Mouse (Mus musculus) cerebellum, adult 2 months (tissue): Measurements from ENCODE around the gene Gca. TPM values are rescaled to one million over a fixed set of nuclear protein-coding genes. Genes with fewer than 3 reads are reported as not detected.

Source experiments
- DNase-seq, 2 experiments: peaks; one replicate each; pipeline ENCODE4 v3.0.0; 2021
- H3K27ac ChIP-seq: fragments of 200-500 bp; 2 replicates; pipeline ENCODE4 v1.5.1; 2012; ENCODE audit warnings: low read length, control low read depth, inconsistent platforms; ENCODE audit not compliant: insufficient read depth
- H3K27me3 ChIP-seq: fragments of 200-500 bp; 2 replicates; pipeline ENCODE4 v1.6.1; 2012; ENCODE audit warnings: inconsistent platforms, mild to moderate bottlenecking, low read length, moderate library complexity; ENCODE audit not compliant: control insufficient read depth, insufficient read depth
- H3K4me1 ChIP-seq: fragments of 200-500 bp; 2 replicates; pipeline ENCODE4 v1.6.1; 2011; ENCODE audit warnings: low read length; ENCODE audit not compliant: control insufficient read depth, insufficient read depth
- H3K4me3 ChIP-seq: fragments of 200-500 bp; replicated peaks from 2 replicates; pipeline ENCODE3; 2011; ENCODE audit warnings: mild to moderate bottlenecking, low read depth, low read length, control low read depth; ENCODE audit not compliant: insufficient read depth
- CTCF ChIP-seq: fragments of 200-500 bp; IDR thresholded peaks from 2 replicates; pipeline ENCODE4 v1.5.1; 2011; ENCODE audit warnings: low read depth, mild to moderate bottlenecking, control low read depth, low read length, moderate library complexity, borderline replicate concordance; ENCODE audit not compliant: insufficient read depth
- POLR2A ChIP-seq: fragments of 200-500 bp; IDR thresholded peaks from 2 replicates; pipeline ENCODE4 v1.6.1; 2011; ENCODE audit warnings: low read length, control low read depth, borderline replicate concordance; ENCODE audit not compliant: insufficient read depth
- WGBS: fragments of 180-500 bp; shearing (Covaris S2); methylation state at CpG from one replicate; pipeline ENCODE4 v1.1.7; 2018; 5-methylcytosine and 5-hydroxymethylcytosine counted together
- polyA plus RNA-seq: library from polyadenylated mRNA; depleted of rRNA; stranded (reverse); fragments of >200 nt; gene quantifications from 2 replicates; pipeline ENCODE4 v1.2.3, GENCODE M21; 2012

The Gca gene
- polyA plus RNA-seq, 1 experiment, result 11.0 TPM

- no peaks in the 10 kb centered on the region; the same call in 1 of the 2 replicates for H3K27me3 ChIP-seq
- no peak overlapping the region for H3K4me3 ChIP-seq
- peak; percentile 26 to 33 for DNase-seq
- WGBS, result 39% methylated on average over 7 of the region's 7 CpGs
- H3K27ac ChIP-seq, result no peak overlapping the region
- no peaks in the 10 kb centered on the region for H3K4me1 ChIP-seq
- no peak for TF ChIP-seq POLR2A
- peak; percentile 36; the same call in 1 of the 2 replicates for TF ChIP-seq CTCF
Measured at GRCm38 (mm10) chr2:62654519-62655338, 9.4 kb upstream of the Gca start.

- Histone ChIP-seq H3K27ac (no peak overlapping the region), H3K4me1 (no peaks in the 10 kb centered on the region), H3K27me3 (no peaks in the 10 kb centered on the region; the same call in 1 of the 2 replicates), H3K4me3 (no peak overlapping the region)
- TF ChIP-seq POLR2A (no peak), CTCF (no peak)
- WGBS, result 86% methylated on average over 1 of the region's 1 CpGs
- no peak for DNase-seq
Measured at GRCm38 (mm10) chr2:62656072-62656471, 8.0 kb upstream of the Gca start.

- Histone ChIP-seq H3K27ac (no peak overlapping the region), H3K4me3 (no peak overlapping the region), H3K27me3 (no peaks in the 10 kb centered on the region; the same call in 1 of the 2 replicates), H3K4me1 (no peaks in the 10 kb centered on the region)
- TF ChIP-seq CTCF (no peak), POLR2A (no peak)
- 59% methylated on average over 6 of the region's 6 CpGs for WGBS
- DNase-seq, result no peak
Measured at GRCm38 (mm10) chr2:62660565-62660964, 3.5 kb upstream of the Gca start.

GRCm38 (mm10) chr2:62662560-62662959 is 1.5 kb upstream of the Gca start:
- no peak overlapping the region for H3K27ac ChIP-seq

GRCm38 (mm10) chr2:62664839-62665238 is 754 bp downstream of the Gca start:
- no peak overlapping the region for H3K27ac ChIP-seq
- 82% methylated on average over 7 of the region's 7 CpGs for WGBS
- no peaks in the 10 kb centered on the region for H3K4me1 ChIP-seq
- DNase-seq, result no peak
- H3K4me3 ChIP-seq, result no peak overlapping the region
- TF ChIP-seq CTCF (no peak), POLR2A (no peak)
- H3K27me3 ChIP-seq, result no peaks in the 10 kb centered on the region

More at GRCm38 (mm10) chr2:62662560-62662959, 1.5 kb upstream of the Gca start:
- TF ChIP-seq POLR2A (no peak), CTCF (no peak)
- WGBS, result 86% methylated on average over 3 of the region's 3 CpGs
- DNase-seq, result peak in 1 of 2 experiments; percentile 12
- Histone ChIP-seq H3K27me3 (no peaks in the 10 kb centered on the region; the same call in 1 of the 2 replicates), H3K4me1 (no peaks in the 10 kb centered on the region), H3K4me3 (no peak overlapping the region)

- 73% methylated on average over 1 of the region's 1 CpGs for WGBS
- H3K27me3 ChIP-seq, result no peaks in the 10 kb centered on the region
- H3K4me1 ChIP-seq, result no peaks in the 10 kb centered on the region
- no peak overlapping the region for H3K27ac ChIP-seq
- TF ChIP-seq POLR2A, result no peak
- TF ChIP-seq CTCF, result no peak
- H3K4me3 ChIP-seq, result no peak overlapping the region
- no peak for DNase-seq
Measured at GRCm38 (mm10) chr2:62665536-62665935, 1.5 kb downstream of the Gca start.

- TF ChIP-seq POLR2A (no peak), CTCF (no peak)
- DNase-seq, result no peak
- Histone ChIP-seq H3K27me3 (no peaks in the 10 kb centered on the region), H3K4me3 (no peak overlapping the region), H3K4me1 (no peaks in the 10 kb centered on the region), H3K27ac (no peak overlapping the region)
- 74% methylated on average over 3 of the region's 3 CpGs for WGBS
Measured at GRCm38 (mm10) chr2:62669848-62670247, 5.8 kb downstream of the Gca start.

- 88% methylated on average over 5 of the region's 5 CpGs for WGBS
- no peak for TF ChIP-seq CTCF
- no peak for TF ChIP-seq POLR2A
Measured at GRCm38 (mm10) chr2:62670301-62670700, 6.2 kb downstream of the Gca start.

More at GRCm38 (mm10) chr2:62670301-62670700, 6.2 kb downstream of the Gca start:
- no peaks in the 10 kb centered on the region for H3K27me3 ChIP-seq
- no peaks in the 10 kb centered on the region for H3K4me1 ChIP-seq
- no peak for DNase-seq
- H3K4me3 ChIP-seq, result no peak overlapping the region
- H3K27ac ChIP-seq, result no peak overlapping the region
